Mouse (Mus musculus) liver, postnatal 0 days (tissue): ENCODE results near the gene Rasgrp3. TPM values are rescaled to one million over a fixed set of nuclear protein-coding genes. Genes with fewer than 3 reads are reported as not detected.

ENCODE experiments used
- ATAC-seq: fragments of 200-750 bp; cut with Nextera tagmentation; 2 replicates; pipeline ENCODE4 v1.8.0; 2017; ENCODE audit warnings: mild to moderate bottlenecking, moderate library complexity
- DNase-seq: peaks from one replicate; pipeline ENCODE4 v3.0.0-alpha.2; 2016
- H3K27ac ChIP-seq: fragments of 300-500 bp; sonication (generic); 2 replicates; pipeline ENCODE4 v1.5.1; 2014; ENCODE audit warnings: antibody characterized with exemption, moderate library complexity, mild to moderate bottlenecking, low read depth
- H3K27me3 ChIP-seq: fragments of 300-500 bp; sonication (generic); 2 replicates; pipeline ENCODE4 v1.6.1; 2014; ENCODE audit warnings: low read length, control low read depth, mixed read lengths; ENCODE audit not compliant: insufficient read depth
- H3K36me3 ChIP-seq: fragments of 300-500 bp; sonication (generic); replicated peaks from 2 replicates; pipeline ENCODE4 v1.6.1; 2014; ENCODE audit warnings: mild to moderate bottlenecking, control low read depth, low read length, moderate library complexity, mixed read lengths; ENCODE audit not compliant: insufficient read depth
- H3K4me1 ChIP-seq: fragments of 300-500 bp; sonication (generic); 2 replicates; pipeline ENCODE4 v1.6.1; 2014; ENCODE audit warnings: antibody characterized with exemption, mild to moderate bottlenecking, control low read depth; ENCODE audit not compliant: insufficient read depth
- H3K4me2 ChIP-seq: fragments of 300-500 bp; sonication (generic); 2 replicates; pipeline ENCODE4 v1.6.1; 2014; ENCODE audit warnings: low read depth, mild to moderate bottlenecking, low read length, moderate library complexity, mixed read lengths
- H3K4me3 ChIP-seq: fragments of 300-500 bp; sonication (generic); 2 replicates; pipeline ENCODE4 v1.5.1; 2014; ENCODE audit warnings: low read depth, low read length
- H3K9ac ChIP-seq: fragments of 300-500 bp; sonication (generic); replicated peaks from 2 replicates; pipeline ENCODE4 v1.6.1; 2014; ENCODE audit warnings: mild to moderate bottlenecking, moderate library complexity
- H3K9me3 ChIP-seq: fragments of 300-500 bp; sonication (generic); 2 replicates; pipeline ENCODE4 v1.6.1; 2016; ENCODE audit warnings: mild to moderate bottlenecking, control low read depth, low read length, mixed read lengths
- CTCF ChIP-seq: sonication (generic); IDR thresholded peaks from 2 replicates; pipeline ENCODE4 v1.5.1; 2016; ENCODE audit warnings: antibody characterized with exemption, low read depth
- EP300 ChIP-seq: IDR thresholded peaks from 2 replicates; pipeline ENCODE4 v1.6.1; 2016; ENCODE audit warnings: antibody characterized with exemption, low read depth, mild to moderate bottlenecking
- WGBS: fragments of 180-500 bp; shearing (Covaris S2); extraction: QIAGEN DNeasy Blood & Tissue Kit; methylation state at CpG from one replicate; pipeline ENCODE4 v1.1.7; 2014; ENCODE audit not compliant: insufficient replicate concordance; 5-methylcytosine and 5-hydroxymethylcytosine counted together
- polyA plus RNA-seq: library from polyadenylated mRNA; unstranded; fragments of >200 nt; fragmentation: Nextera tagmentation; extraction: Ambion mirVana; gene quantifications from 2 replicates; pipeline ENCODE4 v1.2.1, GENCODE M21; 2015

Gene Rasgrp3
- polyA plus RNA-seq, 1 experiment from 2014 or later = 4.1 TPM

GRCm38 (mm10) chr17:75476736-75477416 lies 41.2 kb downstream of the Rasgrp3 start:
- Histone ChIP-seq H3K9me3 (no peaks in the 10 kb centered on the region), H3K27me3 (no peaks in the 10 kb centered on the region), H3K27ac (no peak overlapping the region), H3K4me2 (no peak overlapping the region), H3K4me1 (no peaks in the 10 kb centered on the region), H3K9ac (no peak overlapping the region), H3K4me3 (no peak overlapping the region), H3K36me3 (no peaks in the 10 kb centered on the region)
- DNase-seq = no peak
- no peak for ATAC-seq
- TF ChIP-seq CTCF (no peak), EP300 (no peak)
- 40% methylated on average over 4 of the region's 4 CpGs for WGBS

GRCm38 (mm10) chr17:75477655-75478054 lies 42.0 kb downstream of the Rasgrp3 start:
- DNase-seq (no peak), ATAC-seq (no peak)
- Histone ChIP-seq H3K4me3 (no peak overlapping the region), H3K9ac (no peak overlapping the region), H3K27ac (no peak overlapping the region), H3K4me1 (no peaks in the 10 kb centered on the region), H3K36me3 (no peaks in the 10 kb centered on the region), H3K4me2 (no peak overlapping the region), H3K27me3 (no peaks in the 10 kb centered on the region), H3K9me3 (no peaks in the 10 kb centered on the region)
- 34% methylated on average over 3 of the region's 3 CpGs for whole genome bisulfite sequencing
- no peak for TF ChIP-seq EP300
- no peak for TF ChIP-seq CTCF

GRCm38 (mm10) chr17:75478836-75479235 lies 43.1 kb downstream of the Rasgrp3 start:
- WGBS = 34% methylated on average over 1 of the region's 1 CpGs
- no peak for DNase-seq
- ATAC-seq = no peak
- no peak overlapping the region for H3K27ac ChIP-seq
- H3K4me3 ChIP-seq = no peak overlapping the region
- no peak overlapping the region for H3K9ac ChIP-seq
- no peaks in the 10 kb centered on the region for H3K36me3 ChIP-seq
- H3K4me2 ChIP-seq = no peak overlapping the region
- no peaks in the 10 kb centered on the region for H3K27me3 ChIP-seq
- H3K9me3 ChIP-seq = no peaks in the 10 kb centered on the region
- H3K4me1 ChIP-seq = no peaks in the 10 kb centered on the region
- TF ChIP-seq EP300 = no peak
- TF ChIP-seq CTCF = no peak

- DNase-seq (no peak), ATAC-seq (no peak)
- H3K9me3 ChIP-seq = no peaks in the 10 kb centered on the region
- no peaks in the 10 kb centered on the region for H3K4me1 ChIP-seq
- TF ChIP-seq EP300 (no peak), CTCF (no peak)
- 91% methylated on average over 2 of the region's 2 CpGs for WGBS
- H3K9ac ChIP-seq = no peak overlapping the region
- no peak overlapping the region for H3K4me2 ChIP-seq
- no peaks in the 10 kb centered on the region for H3K27me3 ChIP-seq
- no peaks in the 10 kb centered on the region for H3K36me3 ChIP-seq
- no peak overlapping the region for H3K4me3 ChIP-seq
- H3K27ac ChIP-seq = no peak overlapping the region
These were observed 44.0 kb downstream of the Rasgrp3 start for GRCm38 (mm10) chr17:75479663-75480062.

GRCm38 (mm10) chr17:75480379-75480778 lies 44.7 kb downstream of the Rasgrp3 start:
- no peak for DNase-seq
- TF ChIP-seq EP300 = no peak
- no peak for TF ChIP-seq CTCF
- no peaks in the 10 kb centered on the region for H3K36me3 ChIP-seq
- no peaks in the 10 kb centered on the region for H3K27me3 ChIP-seq
- no peak overlapping the region for H3K4me3 ChIP-seq
- no peaks in the 10 kb centered on the region for H3K4me1 ChIP-seq
- 62% methylated on average over 3 of the region's 3 CpGs for WGBS
- no peaks in the 10 kb centered on the region for H3K9me3 ChIP-seq
- no peak overlapping the region for H3K4me2 ChIP-seq
- no peak overlapping the region for H3K27ac ChIP-seq
- no peak overlapping the region for H3K9ac ChIP-seq
- no peak for ATAC-seq

- no peak overlapping the region for H3K9ac ChIP-seq
- WGBS = 83% methylated on average over 3 of the region's 3 CpGs
- H3K4me3 ChIP-seq = no peak overlapping the region
- H3K4me2 ChIP-seq = no peak overlapping the region
- no peak for DNase-seq
- no peak for ATAC-seq
- H3K9me3 ChIP-seq = no peaks in the 10 kb centered on the region
- H3K27me3 ChIP-seq = no peaks in the 10 kb centered on the region
- H3K4me1 ChIP-seq = no peaks in the 10 kb centered on the region
- H3K27ac ChIP-seq = no peak overlapping the region
- TF ChIP-seq EP300 (no peak), CTCF (no peak)
- no peaks in the 10 kb centered on the region for H3K36me3 ChIP-seq
These were observed 50.5 kb downstream of the Rasgrp3 start for GRCm38 (mm10) chr17:75486205-75486604.

GRCm38 (mm10) chr17:75495213-75495612 lies 59.5 kb downstream of the Rasgrp3 start:
- 76% methylated on average over 4 of the region's 4 CpGs for WGBS
- Histone ChIP-seq H3K4me3 (no peak overlapping the region), H3K27me3 (no peaks in the 10 kb centered on the region), H3K4me2 (no peak overlapping the region), H3K9me3 (no peaks in the 10 kb centered on the region), H3K36me3 (no peaks in the 10 kb centered on the region), H3K9ac (no peak overlapping the region), H3K4me1 (no peaks in the 10 kb centered on the region), H3K27ac (no peak overlapping the region)
- ATAC-seq (no peak), DNase-seq (no peak)
- TF ChIP-seq EP300 (no peak), CTCF (no peak)
